Mouse (Mus musculus): ENCODE measurements around the gene Zfp750. TPM values are rescaled to one million over a fixed set of nuclear protein-coding genes. Genes with fewer than 3 reads are reported as not detected.

Gene Zfp750
- polyA plus RNA-seq, 1 experiment from 2014 or later = 9.1 TPM

DNA sequence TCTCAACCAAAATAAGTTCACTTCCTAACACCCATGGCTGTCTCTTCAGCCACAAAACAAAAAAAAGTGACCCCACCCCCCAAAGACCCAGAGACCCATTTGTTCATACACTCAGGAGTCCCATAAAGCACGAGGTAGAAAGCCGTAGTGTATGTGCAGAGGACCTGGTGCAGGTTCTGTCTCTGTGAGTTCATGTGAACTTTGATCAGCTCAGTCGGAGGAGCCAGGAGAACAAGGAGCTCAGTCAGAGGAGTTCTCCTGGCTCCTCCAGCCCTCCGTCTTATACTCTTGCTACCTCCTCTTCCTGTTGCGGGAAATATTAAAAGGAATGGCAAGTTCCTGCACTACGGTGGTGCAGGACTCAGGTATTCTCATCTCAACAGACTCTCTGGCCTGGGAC, 51.7 kb downstream of the Zfp750 start:
- WGBS = 90% methylated on average over 6 of the region's 6 CpGs
- Histone ChIP-seq H3K36me3 (peaks cover 48% of the 10 kb centered on the region), H3K9me3 (no peaks in the 10 kb centered on the region), H3K27me3 (no peaks in the 10 kb centered on the region), H3K4me1 (no peaks in the 10 kb centered on the region), H3K27ac (no peak overlapping the region), H3K4me3 (no peak overlapping the region), H3K4me2 (no peak overlapping the region), H3K9ac (no peak overlapping the region)
- ATAC-seq (ENCODE audit: insufficient number of reproducible peaks, insufficient read depth, low FRiP score, low TSS enrichment, low read depth) = no peak

Other genes starting within 250 kb of the Zfp750 start
- 98.3 and 102 TPM in 2 replicates for gene Wdr45b, start 164.9 kb downstream of the Zfp750 start, polyA plus RNA-seq (2015; fragmentation: Nextera tagmentation; extraction: Ambion mirVana)
- 10.7 and 13.1 TPM in 2 replicates for gene Rab40b, start 131.1 kb downstream of the Zfp750 start, polyA plus RNA-seq (2015; fragmentation: Nextera tagmentation; extraction: Ambion mirVana)
- 10.8 and 12.4 TPM in 2 replicates for gene Fn3krp, start 97.9 kb downstream of the Zfp750 start, polyA plus RNA-seq (2015; fragmentation: Nextera tagmentation; extraction: Ambion mirVana)
- 1.3 and 1.4 TPM in 2 replicates for gene Fn3k, start 84.4 kb downstream of the Zfp750 start, polyA plus RNA-seq (2015; fragmentation: Nextera tagmentation; extraction: Ambion mirVana)
- 42.1 and 42.5 TPM in 2 replicates for gene Tbcd, start 67.4 kb downstream of the Zfp750 start, polyA plus RNA-seq (2015; fragmentation: Nextera tagmentation; extraction: Ambion mirVana)
- 9.6 and 10.0 TPM in 2 replicates for gene B3gntl1, start 153.8 kb upstream of the Zfp750 start, polyA plus RNA-seq (2015; fragmentation: Nextera tagmentation; extraction: Ambion mirVana)
- 21.5 and 28.1 TPM in 2 replicates for gene Metrnl, start 182.2 kb upstream of the Zfp750 start, polyA plus RNA-seq (2015; fragmentation: Nextera tagmentation; extraction: Ambion mirVana)

Data from embryonic facial prominence, embryonic 13.5 days (tissue).